28 mouse cellular contexts compared by ENCODE assay signal in genomic region chr3:24942170-24942569, GRCm38 (mm10).
"Had no signal": no experiment of that assay in that cellular context is flagged by ENCODE, and none has a peak within 500 bp of the region (broad histone marks: within the 10 kb centered on the region; RNA-seq: fewer than 3 reads in every experiment).

No protein-coding gene starts in this region.

- H3K9ac ChIP-seq: limb, embryonic 12.5 days; limb, embryonic 13.5 days; limb, embryonic 15.5 days; liver, embryonic 12.5 days; liver, embryonic 13.5 days; liver, embryonic 14.5 days; liver, embryonic 15.5 days; liver, postnatal 0 days; lung, embryonic 14.5 days; lung, embryonic 15.5 days; midbrain, embryonic 12.5 days; midbrain, embryonic 13.5 days; midbrain, embryonic 15.5 days; neural tube, embryonic 12.5 days had no signal

- H3K36me3 ChIP-seq: limb, embryonic 10.5 days; limb, embryonic 12.5 days; limb, embryonic 13.5 days; limb, embryonic 15.5 days; liver, embryonic 12.5 days; liver, embryonic 13.5 days; liver, embryonic 15.5 days; lung, embryonic 15.5 days; midbrain, embryonic 10.5 days; midbrain, embryonic 12.5 days; midbrain, embryonic 13.5 days; midbrain, embryonic 15.5 days; neural tube, embryonic 12.5 days had no signal

- H3K9me3 ChIP-seq: limb, embryonic 10.5 days; limb, embryonic 12.5 days; limb, embryonic 13.5 days; limb, embryonic 15.5 days; liver, embryonic 12.5 days; liver, embryonic 13.5 days; liver, embryonic 15.5 days; lung, embryonic 15.5 days; megakaryocyte, embryonic 14.5 days; midbrain, embryonic 10.5 days; midbrain, embryonic 12.5 days; midbrain, embryonic 13.5 days; midbrain, embryonic 15.5 days; neural tube, embryonic 12.5 days had no signal

- DNase-seq: left cerebral cortex, postnatal 4 days; liver; liver, embryonic 13.5 days; liver, postnatal 0 days; lung, adult 18-20 months; lung, adult 2 months; lung, embryonic 14.5 days; lung, postnatal 10 days; lung, postnatal 14 days; lung, postnatal 36 days; lung, postnatal 4 days; midbrain, embryonic 14.5 days had no signal

- H3K4me3 ChIP-seq: limb, embryonic 10.5 days; limb, embryonic 12.5 days; limb, embryonic 13.5 days; limb, embryonic 15.5 days; liver, embryonic 12.5 days; liver, embryonic 13.5 days; liver, embryonic 15.5 days; lung, embryonic 15.5 days; megakaryocyte, embryonic 14.5 days; midbrain, embryonic 10.5 days; midbrain, embryonic 12.5 days; midbrain, embryonic 13.5 days; midbrain, embryonic 15.5 days; myocyte; neural tube, embryonic 12.5 days had no signal

- H3K4me1 ChIP-seq: limb, embryonic 10.5 days; limb, embryonic 12.5 days; limb, embryonic 13.5 days; limb, embryonic 15.5 days; liver, embryonic 12.5 days; liver, embryonic 13.5 days; liver, embryonic 15.5 days; lung, embryonic 15.5 days; megakaryocyte, embryonic 14.5 days; midbrain, embryonic 10.5 days; midbrain, embryonic 12.5 days; midbrain, embryonic 15.5 days; neural tube, embryonic 12.5 days had no signal

- H3K27me3 ChIP-seq: limb, embryonic 12.5 days; limb, embryonic 13.5 days; limb, embryonic 15.5 days; liver, embryonic 12.5 days; liver, embryonic 13.5 days; liver, embryonic 15.5 days; lung, embryonic 15.5 days; megakaryocyte, embryonic 14.5 days; midbrain, embryonic 12.5 days; midbrain, embryonic 13.5 days; midbrain, embryonic 15.5 days; neural tube, embryonic 12.5 days had no signal

- H3K27ac ChIP-seq: limb, embryonic 10.5 days; limb, embryonic 12.5 days; limb, embryonic 13.5 days; limb, embryonic 15.5 days; liver, embryonic 12.5 days; liver, embryonic 13.5 days; liver, embryonic 14.5 days; liver, embryonic 15.5 days; lung, embryonic 15.5 days; macrophage; midbrain, embryonic 10.5 days; midbrain, embryonic 12.5 days; midbrain, embryonic 13.5 days; midbrain, embryonic 15.5 days; neural tube, embryonic 12.5 days had no signal
